Mouse (Mus musculus) naive thymus-derived CD4-positive, alpha-beta T cell, adult 2 months (primary cell): ENCODE measurements around the gene Atp4b.
"Not testable (repeated sequence)": the region's sequence is repeated elsewhere in the genome, so short reads cannot be mapped to it uniquely, and the experiment has no call there.

ENCODE experiments used
- DNase-seq: peaks from one replicate; pipeline ENCODE4 v3.0.0-alpha.2; 2011; ENCODE audit warnings: low read depth

Atp4b gene

GRCm38 (mm10) chr8:13382999-13383398 lies 13.6 kb downstream of the Atp4b start:
- DNase-seq = no peak

GRCm38 (mm10) chr8:13382536-13382935 lies 14.1 kb downstream of the Atp4b start:
- DNase-seq = no peak

- no peak for DNase-seq
Observed at GRCm38 (mm10) chr8:13381630-13382029, 15.0 kb downstream of the Atp4b start.

- no peak for DNase-seq
Observed at GRCm38 (mm10) chr8:13373151-13373662, 23.4 kb downstream of the Atp4b start.

GRCm38 (mm10) chr8:13361865-13362264 lies 34.8 kb downstream of the Atp4b start:
- DNase-seq = peak; percentile 13

GRCm38 (mm10) chr8:13360213-13360612 lies 36.4 kb downstream of the Atp4b start:
- DNase-seq = no peak

GRCm38 (mm10) chr8:13356681-13357080 lies 39.9 kb downstream of the Atp4b start:
- no peak for DNase-seq

GRCm38 (mm10) chr8:13356221-13356620 lies 40.4 kb downstream of the Atp4b start:
- no peak for DNase-seq

GRCm38 (mm10) chr8:13353883-13354282 lies 42.7 kb downstream of the Atp4b start:
- no peak for DNase-seq

GRCm38 (mm10) chr8:13353155-13353833 lies 43.3 kb downstream of the Atp4b start:
- no peak for DNase-seq

- DNase-seq = no peak
Observed at GRCm38 (mm10) chr8:13352601-13353000, 44.0 kb downstream of the Atp4b start.

- DNase-seq = no peak
Observed at GRCm38 (mm10) chr8:13351593-13351992, 45.0 kb downstream of the Atp4b start.

GRCm38 (mm10) chr8:13350052-13350451 lies 46.6 kb downstream of the Atp4b start:
- DNase-seq = no peak

- no peak for DNase-seq
Observed at GRCm38 (mm10) chr8:13343134-13343533, 53.5 kb downstream of the Atp4b start.

GRCm38 (mm10) chr8:13342340-13342739 lies 54.3 kb downstream of the Atp4b start:
- DNase-seq = no peak

- DNase-seq = no peak
Observed at GRCm38 (mm10) chr8:13340650-13341049, 56.0 kb downstream of the Atp4b start.

- DNase-seq = no peak
Observed at GRCm38 (mm10) chr8:13339646-13339990, 57.0 kb downstream of the Atp4b start.

- DNase-seq = peak; percentile 53
Observed at GRCm38 (mm10) chr8:13338901-13339645, 57.6 kb downstream of the Atp4b start.

- peak; percentile 87 for DNase-seq
Observed at GRCm38 (mm10) chr8:13338255-13338860, 58.3 kb downstream of the Atp4b start, which contains the start of gene Tfdp1. Tfdp1 (plus strand) TSS chr8:13338751.

GRCm38 (mm10) chr8:13337678-13338077 lies 58.9 kb downstream of the Atp4b start:
- DNase-seq = no peak

GRCm38 (mm10) chr8:13337245-13337644 lies 59.4 kb downstream of the Atp4b start:
- not testable (repeated sequence) for DNase-seq
